Mouse (Mus musculus): ENCODE results near the gene Ccr1l1. TPM values are rescaled to one million over a fixed set of nuclear protein-coding genes. Genes with fewer than 3 reads are reported as not detected.

Gene Ccr1l1
- total RNA-seq, 1 experiment from 2014 or later = not detected

- ATAC-seq (replicated peaks; ENCODE audit: insufficient number of reproducible peaks, low FRiP score, low TSS enrichment, poor library complexity, severe bottlenecking) = no peak; the same call in 1 of the 2 replicates
Observed at GRCm38 (mm10) chr9:123931761-123932700, 46.2 kb downstream of the Ccr1l1 start.

GRCm38 (mm10) chr9:123930926-123931325 is 47.3 kb downstream of the Ccr1l1 start:
- ATAC-seq (replicated peaks; ENCODE audit: insufficient number of reproducible peaks, low FRiP score, low TSS enrichment, poor library complexity, severe bottlenecking) = no peak

- no peak for ATAC-seq (replicated peaks; ENCODE audit: insufficient number of reproducible peaks, low FRiP score, low TSS enrichment, poor library complexity, severe bottlenecking)
Observed at GRCm38 (mm10) chr9:123930476-123930875, 47.7 kb downstream of the Ccr1l1 start.

GRCm38 (mm10) chr9:123929936-123930335 is 48.3 kb downstream of the Ccr1l1 start:
- ATAC-seq (replicated peaks; ENCODE audit: insufficient number of reproducible peaks, low FRiP score, low TSS enrichment, poor library complexity, severe bottlenecking) = no peak

GRCm38 (mm10) chr9:123928759-123929246 is 49.4 kb downstream of the Ccr1l1 start:
- ATAC-seq (replicated peaks; ENCODE audit: insufficient number of reproducible peaks, low FRiP score, low TSS enrichment, poor library complexity, severe bottlenecking) = peak; percentile 22

- peak; percentile 20 for ATAC-seq (replicated peaks; ENCODE audit: insufficient number of reproducible peaks, low FRiP score, low TSS enrichment, poor library complexity, severe bottlenecking)
Observed at GRCm38 (mm10) chr9:123928118-123928758, 50.0 kb downstream of the Ccr1l1 start.

GRCm38 (mm10) chr9:123927281-123927960 is 50.8 kb downstream of the Ccr1l1 start:
- ATAC-seq (replicated peaks; ENCODE audit: insufficient number of reproducible peaks, low FRiP score, low TSS enrichment, poor library complexity, severe bottlenecking) = no peak

Other genes starting within 250 kb of the Ccr1l1 start
- gene Cxcr6, start 171.9 kb downstream of the Ccr1l1 start, total RNA-seq (2017) = 0.78 to 1.9 TPM (median 1.3 TPM) in 3 replicates
- gene Fyco1, start 126.5 kb downstream of the Ccr1l1 start, total RNA-seq (2017) = 23.8 to 40.6 TPM (median 30.4 TPM) in 3 replicates
- 0.19 to 0.49 TPM (median 0.21 TPM) in 3 replicates for gene Xcr1, start 116.4 kb downstream of the Ccr1l1 start, total RNA-seq (2017)
- gene Ccr1, start 9.7 kb downstream of the Ccr1l1 start, total RNA-seq (2017) = 3.8 to 22.9 TPM (median 22.1 TPM) in 3 replicates
- 1.6 to 124 TPM (median 118 TPM) in 3 replicates for gene Ccr3, start 43.6 kb upstream of the Ccr1l1 start, total RNA-seq (2017)
- gene Ccr2, start 123.5 kb upstream of the Ccr1l1 start, total RNA-seq (2017) = 260 to 312 TPM (median 269 TPM) in 3 replicates
- 16.7 to 74.3 TPM (median 20.7 TPM) in 3 replicates for gene Ccr5, start 143.1 kb upstream of the Ccr1l1 start, total RNA-seq (2017)

Data from monocyte, adult 5-6 weeks (primary cell).